Mouse (Mus musculus) CH12F3 (cell line): ENCODE data around the gene Myd88.

Experiments
- in situ Hi-C: fragments of 300-500 bp; cut with MboI; formaldehyde crosslinking; loops from 2 replicates; pipeline ENCODE4 v1.14.3; 2020; ENCODE audit warnings: low sequenced_read_pairs

Myd88 gene

GRCm38 (mm10) chr9:119305863-119306262 lies 35.3 kb downstream of the Myd88 start:
- in situ Hi-C loops: no loop called here

- in situ Hi-C loops: no loop called here
Observed at GRCm38 (mm10) chr9:119298563-119298962, 42.6 kb downstream of the Myd88 start.

GRCm38 (mm10) chr9:119297696-119298095 lies 43.5 kb downstream of the Myd88 start:
- in situ Hi-C loops: no loop called here

- in situ Hi-C loops: no loop called here
Observed at GRCm38 (mm10) chr9:119290791-119291190, 50.4 kb downstream of the Myd88 start.
